Mouse (Mus musculus) hindbrain, embryonic 10.5 days (tissue): ENCODE results near the gene Zkscan5. TPM values are rescaled to one million over a fixed set of nuclear protein-coding genes. Genes with fewer than 3 reads are reported as not detected.

Experiments
- polyA plus RNA-seq: library from polyadenylated mRNA; unstranded; fragments of >200 nt; fragmentation: Nextera tagmentation; extraction: Ambion mirVana; gene quantifications from 2 replicates; pipeline ENCODE4 v1.2.1, GENCODE M21; 2016

Zkscan5 gene
- polyA plus RNA-seq, 1 experiment from 2014 or later: 15.2 TPM

Other genes starting within 250 kb of the Zkscan5 start
- gene Smurf1, start 238.7 kb upstream of the Zkscan5 start, polyA plus RNA-seq: 14.7 and 17.5 TPM in 2 replicates
- 0.13 TPM in 1 of 2 replicates, not detected in the other for gene Gm4871, start 171.8 kb upstream of the Zkscan5 start, polyA plus RNA-seq
- gene 1700018F24Rik, start 161.6 kb upstream of the Zkscan5 start, polyA plus RNA-seq: not detected in 2 replicates
- 145 and 159 TPM in 2 replicates for gene Arpc1a, start 120.7 kb upstream of the Zkscan5 start, polyA plus RNA-seq
- not detected in 2 replicates for gene Kpna7, start 120.5 kb upstream of the Zkscan5 start, polyA plus RNA-seq
- gene Arpc1b, start 90.3 kb upstream of the Zkscan5 start, polyA plus RNA-seq: 107 and 126 TPM in 2 replicates
- 130 and 135 TPM in 2 replicates for gene Pdap1, start 64.3 kb upstream of the Zkscan5 start, polyA plus RNA-seq
- gene Bud31, start 64.2 kb upstream of the Zkscan5 start, polyA plus RNA-seq: 244 and 266 TPM in 2 replicates
- gene Ptcd1, start 37.5 kb upstream of the Zkscan5 start, polyA plus RNA-seq: 19.6 and 21.9 TPM in 2 replicates
- 70.5 and 92.9 TPM in 2 replicates for gene Cpsf4, start 37.3 kb upstream of the Zkscan5 start, polyA plus RNA-seq
- 542 and 582 TPM in 2 replicates for gene Atp5j2, start 12.5 kb upstream of the Zkscan5 start, polyA plus RNA-seq
- 7.8 and 9.2 TPM in 2 replicates for gene Zkscan14, start 2.7 kb upstream of the Zkscan5 start, polyA plus RNA-seq
- gene Zfp655, start 27.2 kb downstream of the Zkscan5 start, polyA plus RNA-seq: 32.0 and 32.7 TPM in 2 replicates
- gene Zscan25, start 75.9 kb downstream of the Zkscan5 start, polyA plus RNA-seq: 0.25 and 0.95 TPM in 2 replicates
- not detected in 2 replicates for gene Cyp3a57, start 140.7 kb downstream of the Zkscan5 start, polyA plus RNA-seq